Mouse (Mus musculus): ENCODE data around the gene Rbm8a2. TPM values are rescaled to one million over a fixed set of nuclear protein-coding genes. Genes with fewer than 3 reads are reported as not detected.
A peak's percentile ranks its signal among the peaks of the same experiment; 100 is the strongest.

The Rbm8a2 gene
- polyA plus RNA-seq, 1 experiment from 2014 or later = 1.1 TPM

DNA sequence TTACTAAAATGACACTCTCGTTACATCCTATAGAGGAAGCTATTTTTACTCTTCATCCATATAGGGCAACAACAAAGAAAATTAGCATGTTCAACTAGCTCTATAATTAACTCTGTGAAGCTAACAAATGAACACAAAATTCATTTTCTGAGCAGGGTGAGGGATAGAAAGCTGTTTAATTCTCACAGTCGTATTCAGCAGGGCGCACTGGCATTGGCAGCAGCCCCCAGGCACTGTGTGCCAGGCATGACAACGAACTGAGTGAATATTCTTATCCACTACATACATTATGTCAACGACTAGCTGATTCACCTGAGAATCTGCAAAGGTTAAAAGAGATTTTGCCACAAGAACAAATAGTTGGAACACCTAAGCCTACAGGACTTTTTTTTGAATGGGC lies 8.2 kb downstream of the Rbm8a2 start:
- no peaks in the 10 kb centered on the region for H3K36me3 ChIP-seq (replicated peaks)
- H3K4me3 ChIP-seq = no peak overlapping the region
- H3K27ac ChIP-seq = no peak overlapping the region
- H3K27me3 ChIP-seq (ENCODE audit: poor library complexity, severe bottlenecking) = no peaks in the 10 kb centered on the region
- H3K4me1 ChIP-seq = peaks cover 7% of the 10 kb centered on the region; the same call in 1 of the 2 replicates
- no peak for DNase-seq (ENCODE audit: extremely low spot score, low spot score)
- no peaks in the 10 kb centered on the region; the same call in 1 of the 2 replicates for H3K9me3 ChIP-seq
- 76% methylated on average over 5 of the region's 5 CpGs for WGBS

DNA sequence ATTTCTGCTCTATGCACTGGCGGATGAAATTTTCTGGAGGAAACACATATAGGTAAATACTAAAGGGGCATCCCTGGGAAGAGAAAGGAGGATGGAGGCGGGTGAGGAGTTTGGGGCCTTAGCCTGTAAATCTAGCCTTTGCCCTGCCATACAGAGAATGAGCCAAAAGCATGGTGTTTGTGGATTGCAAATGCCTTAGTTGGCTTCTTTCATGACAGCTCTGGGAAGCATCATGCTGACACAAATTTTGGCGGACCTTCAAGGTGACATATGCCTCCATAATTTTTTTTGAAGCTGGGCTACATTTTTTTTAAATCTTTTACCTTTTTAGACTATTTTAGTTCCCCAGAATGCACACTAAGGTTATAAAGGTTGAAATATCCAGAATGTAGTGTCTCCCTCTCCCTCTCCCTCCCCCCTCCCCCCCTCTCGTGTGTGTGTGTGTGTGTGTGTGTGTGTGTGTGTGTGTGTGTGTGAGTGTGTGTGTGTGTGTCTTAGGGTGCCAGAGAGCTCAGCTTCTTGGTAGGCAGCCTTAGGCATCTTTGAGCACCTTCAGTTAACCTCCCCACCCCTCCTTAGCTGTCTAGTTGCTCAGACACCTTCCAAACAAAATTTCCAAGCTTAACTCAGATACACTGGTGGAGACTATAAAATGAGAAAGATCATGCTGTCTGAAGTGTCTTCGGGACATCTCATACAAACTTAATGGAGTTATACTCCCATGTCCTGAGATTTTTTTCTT lies 11.7 kb downstream of the Rbm8a2 start:
- no peaks in the 10 kb centered on the region for H3K36me3 ChIP-seq (replicated peaks)
- no peak for DNase-seq (ENCODE audit: extremely low spot score, low spot score)
- H3K27ac ChIP-seq = no peak overlapping the region
- peaks cover 7% of the 10 kb centered on the region; the same call in 1 of the 2 replicates for H3K4me1 ChIP-seq
- no peaks in the 10 kb centered on the region for H3K27me3 ChIP-seq (ENCODE audit: poor library complexity, severe bottlenecking)
- 95% methylated on average over 5 of the region's 5 CpGs for WGBS
- H3K9me3 ChIP-seq = no peaks in the 10 kb centered on the region; the same call in 1 of the 2 replicates
- H3K4me3 ChIP-seq = no peak overlapping the region

DNA sequence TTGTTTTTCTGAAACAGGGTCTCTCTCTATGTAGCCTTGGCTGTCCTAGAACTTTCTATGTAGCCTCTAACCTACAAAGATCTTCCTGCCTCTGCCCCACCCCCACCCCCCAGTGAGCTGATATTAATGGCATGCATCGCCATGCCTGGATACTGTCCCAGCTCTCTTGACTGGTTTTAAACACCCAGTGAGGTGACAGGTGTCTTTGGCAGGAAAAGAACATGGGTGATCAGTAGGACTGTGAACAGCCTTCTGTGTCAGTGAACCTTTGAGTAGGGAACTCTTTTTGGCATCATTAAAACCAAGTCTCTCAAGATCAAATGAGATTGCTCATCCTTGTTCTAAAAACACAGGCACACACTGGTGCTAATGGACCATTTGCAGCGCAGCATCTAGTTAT lies 17.1 kb downstream of the Rbm8a2 start:
- Histone ChIP-seq H3K4me3 (no peak overlapping the region), H3K9me3 (no peaks in the 10 kb centered on the region), H3K4me1 (no peaks in the 10 kb centered on the region), H3K27ac (no peak overlapping the region), H3K36me3 (replicated peaks) (no peaks in the 10 kb centered on the region), H3K27me3 (ENCODE audit: poor library complexity, severe bottlenecking) (no peaks in the 10 kb centered on the region)
- 94% methylated on average over 2 of the region's 2 CpGs for WGBS
- no peak for DNase-seq (ENCODE audit: extremely low spot score, low spot score)

DNA sequence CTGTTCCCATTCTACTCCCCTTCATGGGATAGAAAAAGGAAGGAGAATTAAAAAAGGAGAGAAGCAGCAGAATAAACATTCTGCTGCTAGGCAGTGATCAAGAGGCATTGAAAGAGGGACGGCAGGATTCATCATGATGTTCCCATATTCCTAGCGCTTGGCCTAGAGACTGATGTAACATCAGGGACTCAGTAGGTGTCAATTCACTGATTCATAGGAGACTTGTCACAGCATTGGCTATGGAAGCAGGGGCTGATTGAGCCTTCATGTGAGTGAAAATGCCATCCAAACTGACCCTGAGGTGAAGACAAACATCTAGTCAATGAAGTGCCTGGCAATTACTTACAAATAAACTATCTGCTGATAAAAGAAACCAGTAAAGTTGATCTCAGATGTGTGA lies 28.1 kb downstream of the Rbm8a2 start:
- Histone ChIP-seq H3K4me3 (no peak overlapping the region), H3K4me1 (no peaks in the 10 kb centered on the region; the same call in 1 of the 2 replicates), H3K27me3 (ENCODE audit: poor library complexity, severe bottlenecking) (no peaks in the 10 kb centered on the region), H3K9me3 (0 out of 2 replicates have a peak, but pooled peaks cover 3% of the 10 kb centered on the region), H3K27ac (no peak overlapping the region), H3K36me3 (replicated peaks) (no peaks in the 10 kb centered on the region)
- WGBS = 91% methylated on average over 2 of the region's 2 CpGs
- no peak for DNase-seq (ENCODE audit: extremely low spot score, low spot score)

DNA sequence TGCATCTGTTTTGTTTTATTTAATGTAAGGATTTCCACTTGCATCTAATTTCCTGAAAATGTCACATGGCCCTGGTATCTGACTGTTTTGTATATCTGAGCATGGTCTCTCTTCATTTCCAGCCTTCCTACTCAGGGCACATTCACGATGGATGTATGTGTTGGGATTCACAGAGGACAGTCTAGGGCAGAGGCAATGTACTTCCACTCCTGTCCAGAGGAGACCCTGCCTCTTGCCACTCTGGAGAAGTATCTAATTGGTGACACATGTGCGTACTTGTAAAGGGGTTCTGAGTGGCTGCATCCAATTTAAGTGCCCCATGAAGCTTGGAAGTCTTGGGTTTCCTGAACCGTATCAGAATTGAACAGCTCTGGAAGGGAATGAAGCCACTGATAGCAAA lies 28.5 kb downstream of the Rbm8a2 start:
- DNase-seq (ENCODE audit: extremely low spot score, low spot score) = no peak
- no peaks in the 10 kb centered on the region for H3K36me3 ChIP-seq (replicated peaks)
- 0 out of 2 replicates have a peak, but pooled peaks cover 3% of the 10 kb centered on the region for H3K9me3 ChIP-seq
- WGBS = 71% methylated on average over 3 of the region's 3 CpGs
- no peaks in the 10 kb centered on the region for H3K27me3 ChIP-seq (ENCODE audit: poor library complexity, severe bottlenecking)
- H3K4me3 ChIP-seq = no peak overlapping the region
- H3K27ac ChIP-seq = no peak overlapping the region
- H3K4me1 ChIP-seq = no peaks in the 10 kb centered on the region

DNA sequence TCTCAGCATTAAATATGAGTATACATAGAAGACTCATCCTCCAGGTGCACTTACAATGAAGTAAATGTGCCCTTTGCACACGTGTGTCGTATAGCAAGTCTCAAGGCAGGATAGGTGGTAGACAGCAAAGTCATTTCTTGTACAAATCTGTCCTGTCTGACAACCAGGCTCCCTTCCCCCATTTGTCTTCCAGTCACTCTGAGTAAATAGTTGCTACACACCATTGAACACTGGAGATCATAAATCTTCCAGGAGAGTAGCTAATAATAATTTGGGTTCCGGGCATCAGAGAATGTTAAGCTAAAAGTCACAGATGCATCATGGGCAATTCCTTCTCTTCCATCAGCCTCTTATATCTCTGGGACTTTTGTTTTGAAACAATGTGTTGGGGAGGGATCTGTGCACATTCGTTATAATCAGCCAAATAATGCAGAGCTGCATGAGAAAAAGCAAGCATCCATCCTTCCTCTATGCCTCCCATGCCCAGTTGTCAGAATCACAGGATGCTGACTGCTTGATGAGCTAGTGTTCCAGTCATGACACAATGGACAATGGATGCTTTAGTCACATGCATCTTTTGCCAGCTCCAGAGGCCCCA lies 32.1 kb downstream of the Rbm8a2 start:
- no peak overlapping the region for H3K27ac ChIP-seq
- H3K9me3 ChIP-seq = no peaks in the 10 kb centered on the region
- no peak overlapping the region for H3K4me3 ChIP-seq
- H3K36me3 ChIP-seq (replicated peaks) = no peaks in the 10 kb centered on the region
- H3K27me3 ChIP-seq (ENCODE audit: poor library complexity, severe bottlenecking) = no peaks in the 10 kb centered on the region
- H3K4me1 ChIP-seq = no peaks in the 10 kb centered on the region
- no peak for DNase-seq (ENCODE audit: extremely low spot score, low spot score)
- WGBS = 88% methylated on average over 4 of the region's 4 CpGs

DNA sequence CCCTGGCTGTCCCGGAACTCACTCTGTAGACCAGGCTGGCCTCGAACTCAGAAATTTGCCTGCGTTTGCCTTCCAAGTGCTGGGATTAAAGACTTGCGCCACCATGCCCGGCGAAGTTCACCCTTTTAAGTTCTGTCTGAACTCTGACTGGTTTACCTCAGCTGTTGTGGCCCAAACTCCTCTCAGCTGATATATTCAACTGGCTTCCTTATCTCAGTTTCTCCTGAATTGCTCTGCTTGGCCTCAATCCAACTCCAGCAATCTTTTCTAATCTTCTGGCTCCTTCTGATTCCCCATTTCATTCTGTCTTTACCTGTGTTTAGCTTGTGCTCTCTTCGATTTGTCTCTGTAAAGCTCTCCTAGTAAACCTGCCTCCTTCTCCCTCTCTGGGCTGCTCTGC lies 35.7 kb downstream of the Rbm8a2 start:
- H3K9me3 ChIP-seq = no peaks in the 10 kb centered on the region
- H3K27ac ChIP-seq = no peak overlapping the region
- no peaks in the 10 kb centered on the region for H3K36me3 ChIP-seq (replicated peaks)
- no peak overlapping the region for H3K4me3 ChIP-seq
- WGBS = 97% methylated on average over 7 of the region's 7 CpGs
- no peaks in the 10 kb centered on the region for H3K27me3 ChIP-seq (ENCODE audit: poor library complexity, severe bottlenecking)
- no peaks in the 10 kb centered on the region for H3K4me1 ChIP-seq
- DNase-seq (ENCODE audit: extremely low spot score, low spot score) = no peak

DNA sequence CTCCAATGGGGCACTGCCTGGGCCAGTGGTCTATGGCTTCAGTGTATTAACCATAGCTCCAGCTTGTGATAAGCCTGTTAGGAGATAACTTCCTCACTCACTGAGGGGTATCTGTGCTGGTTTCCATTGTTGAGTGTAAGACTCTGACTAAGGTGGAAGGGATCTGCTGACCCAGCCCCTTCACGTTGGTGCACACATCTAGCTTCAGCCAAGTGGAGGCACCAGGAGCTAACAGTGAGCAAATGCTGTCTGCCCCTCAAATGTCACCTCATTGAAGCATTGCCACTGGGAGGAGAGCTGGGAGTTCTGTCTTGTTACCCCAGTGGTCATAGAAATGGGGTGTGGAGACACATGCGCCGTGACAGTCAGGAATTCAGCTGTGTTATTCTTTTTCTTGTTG lies 40.2 kb downstream of the Rbm8a2 start:
- H3K4me3 ChIP-seq = no peak overlapping the region
- H3K36me3 ChIP-seq (replicated peaks) = no peaks in the 10 kb centered on the region
- 86% methylated on average over 3 of the region's 3 CpGs for WGBS
- DNase-seq (ENCODE audit: extremely low spot score, low spot score) = no peak
- H3K27ac ChIP-seq = no peak overlapping the region
- no peaks in the 10 kb centered on the region for H3K27me3 ChIP-seq (ENCODE audit: poor library complexity, severe bottlenecking)
- H3K9me3 ChIP-seq = no peaks in the 10 kb centered on the region
- H3K4me1 ChIP-seq = no peaks in the 10 kb centered on the region

DNA sequence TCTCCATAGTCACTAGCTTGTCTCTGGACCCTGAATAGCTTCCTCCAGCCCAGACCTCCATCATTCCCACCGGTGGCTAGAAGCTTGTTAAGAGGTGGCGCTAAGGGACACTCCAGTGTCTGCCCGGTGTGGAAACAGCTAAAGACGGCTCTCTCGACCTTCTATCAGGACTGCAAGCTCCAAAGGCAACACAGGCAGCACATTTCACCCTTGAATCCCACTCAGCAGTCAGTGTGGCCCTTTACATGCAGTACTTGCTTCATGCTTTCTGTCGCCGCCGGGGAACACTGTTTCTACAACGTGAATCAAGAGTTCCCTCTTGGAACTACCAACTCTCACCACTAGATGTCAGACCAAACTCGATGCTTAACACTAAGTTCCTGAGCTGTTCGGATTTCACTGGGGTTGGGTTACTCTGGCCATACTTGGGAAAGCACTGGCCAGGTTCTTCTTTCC lies 42.6 kb downstream of the Rbm8a2 start:
- no peaks in the 10 kb centered on the region for H3K27me3 ChIP-seq (ENCODE audit: poor library complexity, severe bottlenecking)
- H3K36me3 ChIP-seq (replicated peaks) = no peaks in the 10 kb centered on the region
- peak overlapping the region; percentile 34 for H3K4me3 ChIP-seq
- 13% methylated on average over 11 of the region's 11 CpGs for WGBS
- no peaks in the 10 kb centered on the region for H3K9me3 ChIP-seq
- peak; percentile 68 for DNase-seq (ENCODE audit: extremely low spot score, low spot score)
- H3K27ac ChIP-seq = 0 out of 2 replicates have a peak overlapping the region, but pooled peaks have one; percentile 53
- H3K4me1 ChIP-seq = no peaks in the 10 kb centered on the region

DNA sequence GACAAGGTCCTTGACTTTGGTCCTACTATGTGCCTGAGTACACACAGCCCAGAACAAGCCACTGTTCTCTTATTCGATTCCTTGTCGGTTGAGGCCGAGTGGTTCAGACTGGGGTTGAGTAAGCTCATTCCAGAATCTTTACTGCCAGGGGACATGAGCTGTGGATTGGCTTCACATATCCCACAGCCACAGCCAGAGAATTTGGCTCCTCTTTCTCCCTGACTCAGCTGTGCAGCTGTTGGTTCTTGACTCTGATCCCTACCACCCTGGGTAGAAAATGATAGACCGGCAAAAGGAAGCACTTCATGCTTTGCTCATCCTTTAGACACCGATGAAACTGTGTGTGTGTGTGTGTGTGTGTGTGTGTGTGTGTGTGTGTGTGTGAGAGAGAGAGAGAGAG lies 47.5 kb downstream of the Rbm8a2 start:
- Histone ChIP-seq H3K27me3 (ENCODE audit: poor library complexity, severe bottlenecking) (no peaks in the 10 kb centered on the region), H3K27ac (no peak overlapping the region), H3K36me3 (replicated peaks) (no peaks in the 10 kb centered on the region), H3K9me3 (no peaks in the 10 kb centered on the region), H3K4me1 (no peaks in the 10 kb centered on the region), H3K4me3 (no peak overlapping the region)
- 90% methylated on average over 5 of the region's 5 CpGs for WGBS
- no peak for DNase-seq (ENCODE audit: extremely low spot score, low spot score)

Other genes starting within 250 kb of the Rbm8a2 start
- gene Exo1, start 98.5 kb downstream of the Rbm8a2 start, polyA plus RNA-seq (2016; fragmentation: Nextera tagmentation; extraction: Ambion mirVana) = 167 and 172 TPM in 2 replicates
- 0.25 and 0.27 TPM in 2 replicates for gene Gm38100, start 58.8 kb downstream of the Rbm8a2 start, polyA plus RNA-seq (2016; fragmentation: Nextera tagmentation; extraction: Ambion mirVana)

All from forebrain, embryonic 10.5 days (tissue).